Mouse (Mus musculus) forebrain, embryonic 13.5 days (tissue): Measurements from ENCODE around the gene Usp37. TPM values are rescaled to one million over a fixed set of nuclear protein-coding genes. Genes with fewer than 3 reads are reported as not detected.
"Not testable (repeated sequence)": the region's sequence is repeated elsewhere in the genome, so short reads cannot be mapped to it uniquely, and the experiment has no call there.

Source experiments
- ATAC-seq: fragments of 200-750 bp; cut with Nextera tagmentation; 2 replicates; pipeline ENCODE4 v1.8.0; 2017
- H3K27ac ChIP-seq: fragments of 300-500 bp; sonication (generic); 2 replicates; pipeline ENCODE4 v1.5.1; 2015; ENCODE audit warnings: inconsistent platforms, mild to moderate bottlenecking, moderate library complexity
- H3K27me3 ChIP-seq: fragments of 300-500 bp; sonication (generic); 2 replicates; pipeline ENCODE4 v1.6.1; 2015; ENCODE audit warnings: mild to moderate bottlenecking, inconsistent platforms
- H3K36me3 ChIP-seq: fragments of 300-500 bp; sonication (generic); 2 replicates; pipeline ENCODE4 v1.6.1; 2015; ENCODE audit warnings: mild to moderate bottlenecking, inconsistent platforms; ENCODE audit not compliant: poor library complexity, severe bottlenecking
- H3K4me1 ChIP-seq: fragments of 300-500 bp; sonication (generic); 2 replicates; pipeline ENCODE4 v1.6.1; 2015; ENCODE audit warnings: inconsistent platforms
- H3K4me2 ChIP-seq: fragments of 300-500 bp; sonication (generic); 2 replicates; pipeline ENCODE4 v1.6.1; 2015; ENCODE audit warnings: inconsistent platforms, mild to moderate bottlenecking, moderate library complexity
- H3K4me3 ChIP-seq: fragments of 300-500 bp; sonication (generic); 2 replicates; pipeline ENCODE4 v1.5.1; 2015; ENCODE audit warnings: mild to moderate bottlenecking, inconsistent platforms
- H3K9ac ChIP-seq: fragments of 300-500 bp; sonication (generic); 2 replicates; pipeline ENCODE4 v1.6.1; 2015; ENCODE audit warnings: mild to moderate bottlenecking, inconsistent platforms
- H3K9me3 ChIP-seq: fragments of 300-500 bp; sonication (generic); replicated peaks from 2 replicates; pipeline ENCODE4 v1.6.1; 2016; ENCODE audit warnings: inconsistent platforms
- WGBS: fragments of 180-500 bp; shearing (Covaris S2); methylation state at CpG from one replicate; pipeline ENCODE4 v1.1.7; 2015; 5-methylcytosine and 5-hydroxymethylcytosine counted together
- polyA plus RNA-seq: library from polyadenylated mRNA; unstranded; fragments of >200 nt; fragmentation: Nextera tagmentation; extraction: Ambion mirVana; gene quantifications from 2 replicates; pipeline ENCODE4 v1.2.1, GENCODE M21; 2015

The Usp37 gene
- polyA plus RNA-seq, 1 experiment from 2014 or later, result 35.8 TPM

GRCm38 (mm10) chr1:74524746-74525145 lies 19.3 kb downstream of the Usp37 start:
- no peak overlapping the region for H3K9ac ChIP-seq

GRCm38 (mm10) chr1:74519875-74520274 lies 24.2 kb downstream of the Usp37 start:
- Histone ChIP-seq H3K4me2 (no peak overlapping the region), H3K4me3 (no peak overlapping the region), H3K27ac (no peak overlapping the region), H3K27me3 (no peaks in the 10 kb centered on the region), H3K4me1 (no peaks in the 10 kb centered on the region), H3K9me3 (no peaks in the 10 kb centered on the region), H3K36me3 (peaks cover 70% of the 10 kb centered on the region), H3K9ac (no peak overlapping the region)
- ATAC-seq, result no peak

More at GRCm38 (mm10) chr1:74524746-74525145, 19.3 kb downstream of the Usp37 start:
- Histone ChIP-seq H3K27ac (no peak overlapping the region), H3K36me3 (peaks cover 91% of the 10 kb centered on the region), H3K9me3 (no peaks in the 10 kb centered on the region), H3K4me3 (no peak overlapping the region), H3K27me3 (no peaks in the 10 kb centered on the region), H3K4me2 (no peak overlapping the region), H3K4me1 (no peaks in the 10 kb centered on the region)
- no peak for ATAC-seq
- 94% methylated on average over 4 of the region's 4 CpGs for WGBS

GRCm38 (mm10) chr1:74512999-74513398 lies 31.1 kb downstream of the Usp37 start:
- H3K27ac ChIP-seq, H3K9me3 ChIP-seq, H3K9ac ChIP-seq, H3K4me2 ChIP-seq, ATAC-seq, H3K4me3 ChIP-seq, H3K27me3 ChIP-seq: not testable (repeated sequence)
- 98% methylated on average over 1 of the region's 1 CpGs for WGBS
- Histone ChIP-seq H3K4me1 (peaks cover 12% of the 10 kb centered on the region), H3K36me3 (peaks cover 45% of the 10 kb centered on the region; the same call in 1 of the 2 replicates)

DNA sequence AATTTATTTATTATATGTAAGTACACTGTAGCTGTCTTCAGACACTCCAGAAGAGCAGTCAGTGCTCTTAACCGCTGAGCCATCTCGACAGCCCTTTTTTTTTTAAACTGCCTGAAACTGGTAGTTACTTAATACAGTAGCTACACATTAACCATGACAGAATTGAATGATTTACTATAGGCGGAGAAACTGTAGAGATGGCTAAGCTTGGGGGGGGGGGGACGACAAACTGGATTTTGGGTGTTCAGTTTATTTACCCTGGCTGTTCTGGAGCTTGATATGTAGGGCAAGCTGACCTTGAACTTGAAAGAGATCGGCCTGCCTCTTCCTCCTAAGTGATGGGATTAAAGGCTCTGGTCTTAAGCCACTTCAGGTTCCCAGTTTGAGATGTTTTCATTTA lies 32.8 kb downstream of the Usp37 start:
- Histone ChIP-seq H3K4me1 (peaks cover 24% of the 10 kb centered on the region), H3K27ac (no peak overlapping the region), H3K4me2 (no peak overlapping the region), H3K4me3 (no peak overlapping the region), H3K9ac (no peak overlapping the region), H3K36me3 (peaks cover 40% of the 10 kb centered on the region; the same call in 1 of the 2 replicates), H3K9me3 (no peaks in the 10 kb centered on the region), H3K27me3 (no peaks in the 10 kb centered on the region)
- WGBS, result 96% methylated on average over 5 of the region's 5 CpGs
- ATAC-seq, result no peak

- H3K27me3 ChIP-seq, result no peaks in the 10 kb centered on the region
- no peak for ATAC-seq
- 95% methylated on average over 2 of the region's 2 CpGs for WGBS
- H3K4me3 ChIP-seq, result peak overlapping the region; percentile 82; the same call in 1 of the 2 replicates
- H3K36me3 ChIP-seq, result peaks cover 14% of the 10 kb centered on the region; the same call in 1 of the 2 replicates
- H3K9ac ChIP-seq, result 0 out of 2 replicates have a peak overlapping the region, but pooled peaks have one; percentile 95
- H3K4me1 ChIP-seq, result peaks cover 36% of the 10 kb centered on the region
- H3K27ac ChIP-seq, result no peak overlapping the region
- H3K4me2 ChIP-seq, result peak overlapping the region; percentile 73
- no peaks in the 10 kb centered on the region for H3K9me3 ChIP-seq
Measured at GRCm38 (mm10) chr1:74507780-74508179, 36.3 kb downstream of the Usp37 start.

- Histone ChIP-seq H3K4me3 (peak overlapping the region; percentile 82), H3K4me1 (peaks cover 36% of the 10 kb centered on the region), H3K27me3 (no peaks in the 10 kb centered on the region), H3K9me3 (no peaks in the 10 kb centered on the region), H3K4me2 (peak overlapping the region; percentile 73), H3K27ac (peak overlapping the region; percentile 86), H3K36me3 (peaks cover 7% of the 10 kb centered on the region; the same call in 1 of the 2 replicates), H3K9ac (peak overlapping the region; percentile 95)
- no peak for ATAC-seq
- WGBS, result under 1% methylated on average over 34 of the region's 34 CpGs
Measured at GRCm38 (mm10) chr1:74506471-74506881, 37.6 kb downstream of the Usp37 start.

DNA sequence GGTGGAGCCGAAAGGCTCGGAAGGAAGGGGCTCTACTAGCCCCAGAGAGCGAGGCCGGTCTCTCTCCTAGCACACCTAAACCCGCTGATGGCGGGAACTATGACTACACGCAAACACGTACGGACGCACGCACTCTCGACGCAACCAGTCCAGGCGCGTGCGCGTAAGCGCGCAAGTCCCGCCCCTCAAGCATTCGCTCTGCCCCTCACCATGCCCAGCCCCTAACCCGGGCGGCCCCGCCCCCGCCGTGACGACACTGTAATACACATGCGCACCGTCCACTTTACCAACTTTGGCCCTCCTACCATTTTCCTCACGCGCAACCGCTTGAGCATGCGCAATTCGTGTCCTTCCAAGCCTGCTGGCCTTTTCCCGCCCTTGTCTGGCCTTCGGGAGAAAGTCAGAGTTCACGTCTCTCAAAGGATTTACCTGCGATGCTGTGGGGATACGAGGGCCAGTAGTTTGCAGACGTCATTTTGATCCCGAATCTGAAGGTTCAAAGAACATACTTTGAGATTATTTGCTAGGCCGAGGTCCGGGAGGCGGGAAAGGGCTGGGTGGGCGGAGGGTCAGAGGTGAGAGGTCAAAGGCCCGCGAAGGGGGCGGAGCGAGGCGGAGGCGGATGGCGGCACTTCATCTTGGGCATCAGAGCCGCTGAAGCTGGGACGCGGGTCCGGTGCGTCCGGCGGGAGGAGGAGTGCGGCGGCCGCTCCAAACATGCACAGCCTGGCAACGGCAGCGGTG lies 38.2 kb downstream of the Usp37 start, which contains the start of gene Cnot9:
Cnot9 (plus strand) TSS at position 338 of the 744 bp plus-strand sequence.
- no peaks in the 10 kb centered on the region for H3K9me3 ChIP-seq
- peaks cover 7% of the 10 kb centered on the region; the same call in 1 of the 2 replicates for H3K36me3 ChIP-seq
- under 1% methylated on average over 64 of the region's 64 CpGs for WGBS
- no peaks in the 10 kb centered on the region for H3K27me3 ChIP-seq
- H3K4me3 ChIP-seq, result peak within 1 kb of the TSS; percentile 82
- peaks cover 36% of the 10 kb centered on the region for H3K4me1 ChIP-seq
- ATAC-seq, result peak; percentile 100
- peak within 1 kb of the TSS; percentile 73 for H3K4me2 ChIP-seq
- H3K27ac ChIP-seq, result peak within 1 kb of the TSS; percentile 86
- peak within 1 kb of the TSS; percentile 95 for H3K9ac ChIP-seq

- WGBS, result 0% methylated on average over 22 of the region's 22 CpGs
- peak overlapping the region; percentile 82 for H3K4me3 ChIP-seq
Measured at GRCm38 (mm10) chr1:74505393-74505720, 38.7 kb downstream of the Usp37 start.

GRCm38 (mm10) chr1:74501106-74501505 lies 43.0 kb downstream of the Usp37 start:
- no peak for ATAC-seq
- Histone ChIP-seq H3K36me3 (peaks cover 4% of the 10 kb centered on the region; the same call in 1 of the 2 replicates), H3K9me3 (no peaks in the 10 kb centered on the region), H3K4me3 (no peak overlapping the region), H3K4me1 (peaks cover 12% of the 10 kb centered on the region), H3K9ac (no peak overlapping the region), H3K27me3 (no peaks in the 10 kb centered on the region), H3K4me2 (no peak overlapping the region), H3K27ac (no peak overlapping the region)
- 77% methylated on average over 1 of the region's 1 CpGs for WGBS

More at GRCm38 (mm10) chr1:74505393-74505720, 38.7 kb downstream of the Usp37 start:
- ATAC-seq, result no peak
- Histone ChIP-seq H3K4me2 (peak overlapping the region; percentile 73), H3K4me1 (peaks cover 36% of the 10 kb centered on the region), H3K9ac (peak overlapping the region; percentile 95), H3K36me3 (peaks cover 7% of the 10 kb centered on the region; the same call in 1 of the 2 replicates), H3K9me3 (no peaks in the 10 kb centered on the region), H3K27ac (no peak overlapping the region), H3K27me3 (no peaks in the 10 kb centered on the region)

- 95% methylated on average over 5 of the region's 5 CpGs for WGBS
- Histone ChIP-seq H3K9me3 (no peaks in the 10 kb centered on the region), H3K27ac (no peak overlapping the region), H3K4me3 (no peak overlapping the region), H3K36me3 (peaks cover 70% of the 10 kb centered on the region), H3K4me1 (no peaks in the 10 kb centered on the region), H3K27me3 (no peaks in the 10 kb centered on the region), H3K4me2 (no peak overlapping the region), H3K9ac (no peak overlapping the region)
- ATAC-seq, result no peak
Measured at GRCm38 (mm10) chr1:74485792-74486191, 58.3 kb downstream of the Usp37 start.

DNA sequence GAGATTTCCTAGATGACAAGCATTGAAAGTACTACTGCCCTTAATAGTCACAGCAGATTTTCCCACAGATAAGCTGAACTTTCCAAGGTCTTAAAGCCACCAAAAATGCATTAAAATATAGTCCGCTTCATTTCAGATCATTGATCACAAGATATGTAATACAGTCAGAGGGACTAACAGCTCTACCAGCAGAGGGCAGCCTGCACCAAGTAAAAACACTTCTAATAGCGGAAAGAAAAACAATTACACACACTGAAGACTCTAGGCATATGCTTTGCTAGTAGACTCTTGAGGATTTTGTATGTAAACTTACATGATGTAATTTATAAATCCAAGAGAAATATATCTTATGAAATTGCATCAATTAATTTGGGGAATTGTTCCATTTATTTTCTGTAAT lies 83.8 kb downstream of the Usp37 start:
- 74% methylated on average over 2 of the region's 2 CpGs for WGBS
- Histone ChIP-seq H3K36me3 (peaks cover 52% of the 10 kb centered on the region), H3K27ac (no peak overlapping the region), H3K9ac (no peak overlapping the region), H3K4me2 (no peak overlapping the region), H3K9me3 (no peaks in the 10 kb centered on the region), H3K4me1 (no peaks in the 10 kb centered on the region), H3K4me3 (no peak overlapping the region), H3K27me3 (no peaks in the 10 kb centered on the region)
- ATAC-seq, result no peak

DNA sequence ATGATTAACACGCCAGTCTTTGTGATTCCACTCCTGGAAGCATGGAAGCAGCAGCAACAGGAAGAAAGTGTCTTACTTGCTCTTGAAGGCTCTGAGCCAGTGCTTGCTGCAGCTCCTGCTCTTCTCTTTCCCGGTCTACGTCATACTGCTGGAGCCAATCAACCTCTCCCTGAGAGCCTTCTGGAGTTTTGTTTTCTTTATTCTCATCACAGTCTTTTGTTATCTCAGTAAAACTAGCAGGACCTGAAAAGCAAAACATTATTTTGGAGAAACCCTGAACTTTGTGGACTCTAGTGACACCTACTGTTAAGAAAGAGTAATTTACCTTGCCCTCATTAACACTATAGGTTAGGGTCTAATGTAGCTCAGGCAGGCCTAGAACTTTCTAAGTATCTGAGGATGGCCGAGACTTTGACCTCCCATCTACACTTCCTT lies 91.5 kb downstream of the Usp37 start:
- peak; percentile 43; the same call in 1 of the 2 replicates for ATAC-seq
- no peaks in the 10 kb centered on the region for H3K27me3 ChIP-seq
- no peak overlapping the region for H3K4me2 ChIP-seq
- peaks cover 82% of the 10 kb centered on the region for H3K36me3 ChIP-seq
- no peaks in the 10 kb centered on the region for H3K9me3 ChIP-seq
- no peak overlapping the region for H3K9ac ChIP-seq
- H3K4me3 ChIP-seq, result no peak overlapping the region
- no peaks in the 10 kb centered on the region for H3K4me1 ChIP-seq
- WGBS, result 53% methylated on average over 4 of the region's 4 CpGs
- no peak overlapping the region for H3K27ac ChIP-seq
